Mouse (Mus musculus): ENCODE data around the gene Tmem88. TPM values are rescaled to one million over a fixed set of nuclear protein-coding genes. Genes with fewer than 3 reads are reported as not detected.

Gene Tmem88
- total and polyA plus RNA-seq, 3 experiments: 20.4 to 61.4 (median 21.4) TPM

GRCm38 (mm10) chr11:69411538-69412203 is 13.6 kb upstream of the Tmem88 start:
- peak; percentile 83 to 87 for DNase-seq
- peaks cover 7% of the 10 kb centered on the region; the same call in 1 of the 2 replicates for H3K36me3 ChIP-seq (ENCODE audit: control insufficient read depth, insufficient read depth, low read length)
- H3K4me3 ChIP-seq: peak overlapping the region; percentile 80
- no peaks in the 10 kb centered on the region for H3K27me3 ChIP-seq (ENCODE audit: control insufficient read depth, insufficient read depth, low read length)
- H3K79me2 ChIP-seq (replicated peaks; ENCODE audit: control insufficient read depth, insufficient read depth, low read length): no peaks in the 10 kb centered on the region
- peaks cover 19% of the 10 kb centered on the region for H3K4me1 ChIP-seq (ENCODE audit: control insufficient read depth, insufficient read depth, low read length)
- peak overlapping the region; percentile 72 for H3K9ac ChIP-seq (ENCODE audit: low read depth, low read length)
- TF ChIP-seq POLR2A (IDR thresholded peaks at IDR 0.05; ENCODE audit: insufficient read depth, low read depth, low read length) (no peak), CTCF (IDR thresholded peaks at IDR 0.05) (no peak), EP300 (IDR thresholded peaks at IDR 0.05; ENCODE audit: insufficient read depth, low read depth, low read length) (no peak)
- H3K27ac ChIP-seq: peak overlapping the region; percentile 90
- intact Hi-C loops (cut with DNase I): loop anchor here (10.0 kb wide), 1 partner anchor 583 kb away; the partner anchor contains the start of genes Gabarap and Phf23
- WGBS: 1% methylated on average over 38 of the region's 39 CpGs

GRCm38 (mm10) chr11:69411073-69411535 is 13.1 kb upstream of the Tmem88 start:
- Histone ChIP-seq H3K4me3 (peak overlapping the region; percentile 80), H3K27me3 (ENCODE audit: control insufficient read depth, insufficient read depth, low read length) (no peaks in the 10 kb centered on the region), H3K27ac (peak overlapping the region; percentile 90), H3K9ac (ENCODE audit: low read depth, low read length) (peak overlapping the region; percentile 84), H3K36me3 (ENCODE audit: control insufficient read depth, insufficient read depth, low read length) (peaks cover 7% of the 10 kb centered on the region; the same call in 1 of the 2 replicates), H3K4me1 (ENCODE audit: control insufficient read depth, insufficient read depth, low read length) (peaks cover 19% of the 10 kb centered on the region), H3K79me2 (replicated peaks; ENCODE audit: control insufficient read depth, insufficient read depth, low read length) (no peaks in the 10 kb centered on the region)
- WGBS: under 1% methylated on average over 26 of the region's 26 CpGs
- TF ChIP-seq CTCF (IDR thresholded peaks at IDR 0.05) (no peak), POLR2A (IDR thresholded peaks at IDR 0.05; ENCODE audit: insufficient read depth, low read depth, low read length) (peak; percentile 39; the same call in 1 of the 2 replicates), EP300 (IDR thresholded peaks at IDR 0.05; ENCODE audit: insufficient read depth, low read depth, low read length) (peak; percentile 36; the same call in 1 of the 2 replicates)
- peak; percentile 92 to 94 for DNase-seq
- intact Hi-C loops (cut with DNase I): loop anchor here (10.0 kb wide), 1 partner anchor 584 kb away; the partner anchor contains the start of genes Gabarap and Phf23

GRCm38 (mm10) chr11:69410310-69411072 is 12.5 kb upstream of the Tmem88 start:
- Histone ChIP-seq H3K4me1 (ENCODE audit: control insufficient read depth, insufficient read depth, low read length) (peaks cover 19% of the 10 kb centered on the region), H3K27ac (peak overlapping the region; percentile 90), H3K9ac (ENCODE audit: low read depth, low read length) (peak overlapping the region; percentile 84), H3K36me3 (ENCODE audit: control insufficient read depth, insufficient read depth, low read length) (peaks cover 7% of the 10 kb centered on the region; the same call in 1 of the 2 replicates), H3K27me3 (ENCODE audit: control insufficient read depth, insufficient read depth, low read length) (no peaks in the 10 kb centered on the region), H3K4me3 (peak overlapping the region; percentile 80), H3K79me2 (replicated peaks; ENCODE audit: control insufficient read depth, insufficient read depth, low read length) (no peaks in the 10 kb centered on the region)
- intact Hi-C loops (cut with DNase I): loop anchor here (1.0 to 10.0 kb wide), 2 partner anchors 8 to 584 kb away; partner anchors contain the start of genes Gabarap and Phf23
- under 1% methylated on average over 40 of the region's 41 CpGs for WGBS
- peak in 1 of 2 experiments; percentile 75 for DNase-seq
- TF ChIP-seq POLR2A (IDR thresholded peaks at IDR 0.05; ENCODE audit: insufficient read depth, low read depth, low read length) (peak; percentile 71), EP300 (IDR thresholded peaks at IDR 0.05; ENCODE audit: insufficient read depth, low read depth, low read length) (no peak)

GRCm38 (mm10) chr11:69410045-69410309 is 11.9 kb upstream of the Tmem88 start:
- Histone ChIP-seq H3K9ac (ENCODE audit: low read depth, low read length) (peak overlapping the region; percentile 84), H3K79me2 (replicated peaks; ENCODE audit: control insufficient read depth, insufficient read depth, low read length) (no peaks in the 10 kb centered on the region), H3K4me3 (peak overlapping the region; percentile 80), H3K27me3 (ENCODE audit: control insufficient read depth, insufficient read depth, low read length) (no peaks in the 10 kb centered on the region), H3K4me1 (ENCODE audit: control insufficient read depth, insufficient read depth, low read length) (peaks cover 19% of the 10 kb centered on the region), H3K36me3 (ENCODE audit: control insufficient read depth, insufficient read depth, low read length) (peaks cover 7% of the 10 kb centered on the region; the same call in 1 of the 2 replicates), H3K27ac (peak overlapping the region; percentile 90)
- TF ChIP-seq POLR2A (IDR thresholded peaks at IDR 0.05; ENCODE audit: insufficient read depth, low read depth, low read length): no peak
- TF ChIP-seq EP300 (IDR thresholded peaks at IDR 0.05; ENCODE audit: insufficient read depth, low read depth, low read length): no peak
- no peak for TF ChIP-seq CTCF (IDR thresholded peaks at IDR 0.05)
- intact Hi-C loops (cut with DNase I): loop anchor here (1.0 to 10.0 kb wide), 2 partner anchors 8 to 585 kb away; partner anchors contain the start of genes Gabarap and Phf23
- peak in 1 of 2 experiments; percentile 82 for DNase-seq
- 0% methylated on average over 18 of the region's 18 CpGs for whole genome bisulfite sequencing

- peaks cover 19% of the 10 kb centered on the region for H3K4me1 ChIP-seq (ENCODE audit: control insufficient read depth, insufficient read depth, low read length)
- H3K36me3 ChIP-seq (ENCODE audit: control insufficient read depth, insufficient read depth, low read length): peaks cover 7% of the 10 kb centered on the region; the same call in 1 of the 2 replicates
- H3K9ac ChIP-seq (ENCODE audit: low read depth, low read length): peak overlapping the region; percentile 84
- peak; percentile 87 to 90 for DNase-seq
- H3K27me3 ChIP-seq (ENCODE audit: control insufficient read depth, insufficient read depth, low read length): no peaks in the 10 kb centered on the region
- intact Hi-C loops (cut with DNase I): loop anchor here (1.0 to 10.0 kb wide), 3 partner anchors 9 to 585 kb away; partner anchors contain the start of genes Gabarap and Phf23
- WGBS: 1% methylated on average over 45 of the region's 46 CpGs
- TF ChIP-seq EP300 (IDR thresholded peaks at IDR 0.05; ENCODE audit: insufficient read depth, low read depth, low read length) (peak; percentile 73; the same call in 1 of the 2 replicates), POLR2A (IDR thresholded peaks at IDR 0.05; ENCODE audit: insufficient read depth, low read depth, low read length) (peak; percentile 51; the same call in 1 of the 2 replicates), CTCF (IDR thresholded peaks at IDR 0.05) (no peak)
- peak overlapping the region; percentile 90 for H3K27ac ChIP-seq
- no peaks in the 10 kb centered on the region for H3K79me2 ChIP-seq (replicated peaks; ENCODE audit: control insufficient read depth, insufficient read depth, low read length)
- H3K4me3 ChIP-seq: peak overlapping the region; percentile 80
Measured at GRCm38 (mm10) chr11:69409378-69410044, 11.5 kb upstream of the Tmem88 start.
